In genomic region chr4:136816701-136817100, GRCm38 (mm10) we compare ENCODE assay signal across 9 mouse cellular contexts. TPM values are rescaled to one million over a fixed set of nuclear protein-coding genes. Genes with fewer than 3 reads are reported as not detected.
DNase-seq lines count a peak whose midpoint lies in the region; ATAC-seq and TF ChIP-seq lines count a peak whose summit lies in the region.
"Had no signal": no experiment of that assay in that cellular context is flagged by ENCODE, and none has a peak within 500 bp of the region (broad histone marks: within the 10 kb centered on the region; RNA-seq: fewer than 3 reads in every experiment).

No protein-coding gene starts in this region.

- no peak overlapping the region for H3K27ac ChIP-seq in lung, embryonic 15.5 days
- H3K27ac ChIP-seq in forebrain, embryonic 11.5 days (ENCODE audit: low read depth, low read length), result no peak overlapping the region
- H3K27ac ChIP-seq in layer of hippocampus, adult 2 months, result no peak overlapping the region
- H3K27ac ChIP-seq in thymus, adult 2 months (ENCODE audit: control insufficient read depth, insufficient read depth, low read length), result peak overlapping the region; percentile 14; the same call in 1 of the 2 replicates
- H3K27ac ChIP-seq in kidney, embryonic 14.5 days (ENCODE audit: low read depth, low read length), result no peak overlapping the region
- H3K27ac ChIP-seq: liver, embryonic 13.5 days had no signal

- H3K4me3 ChIP-seq in lung, embryonic 15.5 days, result no peak overlapping the region
- H3K4me3 ChIP-seq in forebrain, embryonic 11.5 days (ENCODE audit: low read depth, low read length), result no peak overlapping the region
- no peak overlapping the region for H3K4me3 ChIP-seq in layer of hippocampus, adult 2 months
- H3K4me3 ChIP-seq in thymus, adult 2 months (ENCODE audit: control insufficient read depth, insufficient read depth, low read length), result no peak overlapping the region
- no peak overlapping the region for H3K4me3 ChIP-seq in kidney, embryonic 14.5 days (ENCODE audit: low read length)
- H3K4me3 ChIP-seq: liver, embryonic 13.5 days had no signal

- WGBS in lung, embryonic 15.5 days, result 15% methylated on average over 7 of the region's 7 CpGs
- 28% methylated on average over 7 of the region's 7 CpGs for WGBS in forebrain, embryonic 11.5 days
- 0% methylated on average over 7 of the region's 7 CpGs for WGBS in thymus, adult 2 months
- WGBS in kidney, embryonic 14.5 days, result 46% methylated on average over 7 of the region's 7 CpGs

- ATAC-seq in lung, embryonic 15.5 days (ENCODE audit: borderline replicate concordance, extremely low read depth, low FRiP score, low TSS enrichment), result peak; percentile 24; the same call in 1 of the 2 replicates
- ATAC-seq in forebrain, embryonic 11.5 days (replicated peaks; ENCODE audit: low FRiP score), result peak; percentile 63
- no peak for ATAC-seq in kidney, embryonic 14.5 days (ENCODE audit: low FRiP score, low TSS enrichment)

- DNase-seq in lung, postnatal 25 days (ENCODE audit: low spot score), result no peak
- DNase-seq in forebrain, embryonic 11.5 days (ENCODE audit: low spot score), result peak; percentile 86
- peak; percentile 69 to 74 for DNase-seq in layer of hippocampus, adult 2 months (ENCODE audit: low spot score in 2 of 2)
- peak; percentile 85 for DNase-seq in thymus, adult 2 months
- no peak for DNase-seq in B cell, adult 2 months
- DNase-seq in cerebellum, adult 18-20 months, result no peak
- DNase-seq: liver, embryonic 13.5 days had no signal

- no peaks in the 10 kb centered on the region for H3K9me3 ChIP-seq in lung, embryonic 15.5 days
- no peaks in the 10 kb centered on the region for H3K9me3 ChIP-seq in forebrain, embryonic 11.5 days (ENCODE audit: control insufficient read depth, low read length)
- no peaks in the 10 kb centered on the region for H3K9me3 ChIP-seq in kidney, embryonic 14.5 days (ENCODE audit: control insufficient read depth, low read length)
- H3K9me3 ChIP-seq: liver, embryonic 13.5 days had no signal

- peaks cover 4% of the 10 kb centered on the region; the same call in 1 of the 2 replicates for H3K27me3 ChIP-seq in lung, embryonic 15.5 days
- no peaks in the 10 kb centered on the region for H3K27me3 ChIP-seq in forebrain, embryonic 11.5 days (ENCODE audit: control insufficient read depth, insufficient read depth, low read length)
- no peaks in the 10 kb centered on the region for H3K27me3 ChIP-seq in thymus, adult 2 months (ENCODE audit: control insufficient read depth, insufficient read depth, low read length)
- no peaks in the 10 kb centered on the region for H3K27me3 ChIP-seq in kidney, embryonic 14.5 days (ENCODE audit: control insufficient read depth, insufficient read depth, low read length)
- H3K27me3 ChIP-seq: liver, embryonic 13.5 days had no signal

- no peak for TF ChIP-seq CTCF in layer of hippocampus, adult 2 months (conservative IDR thresholded peaks at IDR 0.05)
- TF ChIP-seq CTCF in thymus, adult 2 months (IDR thresholded peaks at IDR 0.05; ENCODE audit: borderline replicate concordance, control insufficient read depth, extremely low read depth, insufficient read depth, low read length, poor library complexity), result no peak

- TF ChIP-seq POLR2A in thymus, adult 2 months (IDR thresholded peaks at IDR 0.05; ENCODE audit: control insufficient read depth, extremely low read depth, insufficient read depth, low read length, poor library complexity), result no peak

- H3K4me1 ChIP-seq in lung, embryonic 15.5 days, result peaks cover 10% of the 10 kb centered on the region
- peaks cover 31% of the 10 kb centered on the region for H3K4me1 ChIP-seq in forebrain, embryonic 11.5 days (replicated peaks; ENCODE audit: control insufficient read depth, insufficient read depth, low read length)
- H3K4me1 ChIP-seq in thymus, adult 2 months (replicated peaks; ENCODE audit: control insufficient read depth, insufficient read depth, low read length), result peaks cover 43% of the 10 kb centered on the region
- H3K4me1 ChIP-seq in kidney, embryonic 14.5 days (ENCODE audit: control insufficient read depth, insufficient read depth, low read length), result peaks cover 25% of the 10 kb centered on the region; the same call in 1 of the 2 replicates
- H3K4me1 ChIP-seq: liver, embryonic 13.5 days had no signal

- H3K36me3 ChIP-seq in lung, embryonic 15.5 days, result no peaks in the 10 kb centered on the region
- no peaks in the 10 kb centered on the region for H3K36me3 ChIP-seq in forebrain, embryonic 11.5 days (ENCODE audit: control insufficient read depth, insufficient read depth, low read length)
- no peaks in the 10 kb centered on the region for H3K36me3 ChIP-seq in thymus, adult 2 months (ENCODE audit: control insufficient read depth, insufficient read depth, low read length)
- no peaks in the 10 kb centered on the region for H3K36me3 ChIP-seq in kidney, embryonic 14.5 days (ENCODE audit: control insufficient read depth, insufficient read depth, low read length)
- H3K36me3 ChIP-seq: liver, embryonic 13.5 days had no signal

- no peak overlapping the region for H3K9ac ChIP-seq in lung, embryonic 15.5 days
- H3K9ac ChIP-seq in forebrain, embryonic 11.5 days (ENCODE audit: low read length), result no peak overlapping the region
- H3K9ac ChIP-seq in kidney, embryonic 14.5 days (ENCODE audit: low read depth, low read length), result no peak overlapping the region
- H3K9ac ChIP-seq: liver, embryonic 13.5 days had no signal

- H3K4me2 ChIP-seq in lung, embryonic 15.5 days, result no peak overlapping the region
- no peak overlapping the region for H3K4me2 ChIP-seq in forebrain, embryonic 11.5 days (ENCODE audit: low read depth, low read length, severe bottlenecking)
- H3K4me2 ChIP-seq in kidney, embryonic 14.5 days (replicated peaks; ENCODE audit: low read depth, low read length), result no peak overlapping the region
- H3K4me2 ChIP-seq: liver, embryonic 13.5 days had no signal

RNA-seq across cellular contexts. Expression of gene Ephb2, which starts 19.1 kb away (rescaled TPM):
- polyA plus RNA-seq in lung, embryonic 15.5 days (2015; fragmentation: Nextera tagmentation; extraction: Ambion mirVana), result 5.1 and 5.8 TPM in 2 replicates
- polyA plus RNA-seq in forebrain, embryonic 11.5 days (2014; fragmentation: Nextera tagmentation; extraction: Ambion mirVana), result 35.8 and 36.9 TPM in 2 replicates
- total RNA-seq in layer of hippocampus, adult 2 months (2021), result 10 to 100 TPM; 21.8 to 22.1 TPM
- 15.4 and 24.1 TPM in 2 replicates for polyA plus RNA-seq in thymus, adult 2 months (2012; rRNA removed)
- polyA plus RNA-seq in kidney, embryonic 14.5 days (2014; fragmentation: Nextera tagmentation; extraction: Ambion mirVana), result 6.4 and 9.1 TPM in 2 replicates

Comparison
In these comparisons a context has a peak if more than half of its experiments do, and no peak if none do; other contexts are left out.
1. DNase-seq: peak in forebrain, embryonic 11.5 days (single experiment), layer of hippocampus, adult 2 months (2 of 2) and thymus, adult 2 months (single experiment); none in lung, postnatal 25 days (single experiment), B cell, adult 2 months (0 of 2) and cerebellum, adult 18-20 months (0 of 2).